Mouse (Mus musculus) cerebellum, adult 11 months (tissue): ENCODE data around the gene Tpgs1.

Source experiments
- DNase-seq: peaks from one replicate; pipeline ENCODE4 v3.0.0; 2022

Tpgs1 gene

DNA sequence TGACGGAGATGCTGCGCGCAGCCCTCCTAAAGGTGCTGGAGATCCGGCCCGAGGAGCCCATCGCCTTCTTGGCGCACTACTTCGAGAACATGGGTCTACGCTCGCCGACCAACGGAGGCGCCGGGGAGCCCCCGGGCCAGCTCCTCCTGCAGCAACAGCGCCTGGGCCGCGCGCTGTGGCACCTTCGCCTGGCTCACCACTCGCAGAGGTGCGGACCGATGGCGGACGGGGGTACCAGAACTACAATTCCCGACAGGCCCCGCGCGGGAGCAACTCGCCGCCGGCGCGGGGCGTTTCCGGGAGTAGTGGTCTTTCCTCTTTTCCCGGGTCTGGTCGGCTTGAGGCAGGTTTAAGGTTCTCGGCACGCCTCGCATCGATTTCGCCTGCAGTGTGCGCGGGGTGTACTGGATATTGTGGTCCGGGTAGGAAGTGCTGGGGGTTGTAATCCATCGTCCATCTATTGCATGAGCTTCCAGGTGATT, 448 bp downstream of the Tpgs1 start:
- peak; percentile 76 for DNase-seq

- no peak for DNase-seq
These were observed 1.1 kb downstream of the Tpgs1 start for GRCm38 (mm10) chr10:79670071-79670888.

- DNase-seq, result no peak
These were observed 2.4 kb downstream of the Tpgs1 start for GRCm38 (mm10) chr10:79671396-79672087.

DNA sequence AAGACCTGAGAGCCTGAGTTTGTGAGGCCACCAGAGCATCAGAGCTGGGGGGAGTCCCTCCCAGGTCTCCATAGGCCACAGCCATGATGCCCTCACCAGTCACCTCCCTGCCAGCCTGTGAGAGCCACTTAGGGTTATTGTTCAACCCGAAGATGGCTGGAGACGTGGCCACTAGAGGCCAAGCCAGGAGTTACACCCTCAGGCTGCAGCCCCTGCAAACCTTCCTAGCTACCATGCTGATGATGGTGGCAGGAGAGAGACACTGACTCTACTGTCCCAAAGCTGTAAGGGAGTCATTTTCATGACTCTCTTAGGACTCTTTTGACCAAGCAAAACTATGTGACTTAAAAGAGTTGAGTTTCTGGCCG, 2.9 kb downstream of the Tpgs1 start:
- DNase-seq, result no peak

- peak; percentile 14 for DNase-seq
These were observed 3.9 kb downstream of the Tpgs1 start for GRCm38 (mm10) chr10:79673054-79673453.

DNA sequence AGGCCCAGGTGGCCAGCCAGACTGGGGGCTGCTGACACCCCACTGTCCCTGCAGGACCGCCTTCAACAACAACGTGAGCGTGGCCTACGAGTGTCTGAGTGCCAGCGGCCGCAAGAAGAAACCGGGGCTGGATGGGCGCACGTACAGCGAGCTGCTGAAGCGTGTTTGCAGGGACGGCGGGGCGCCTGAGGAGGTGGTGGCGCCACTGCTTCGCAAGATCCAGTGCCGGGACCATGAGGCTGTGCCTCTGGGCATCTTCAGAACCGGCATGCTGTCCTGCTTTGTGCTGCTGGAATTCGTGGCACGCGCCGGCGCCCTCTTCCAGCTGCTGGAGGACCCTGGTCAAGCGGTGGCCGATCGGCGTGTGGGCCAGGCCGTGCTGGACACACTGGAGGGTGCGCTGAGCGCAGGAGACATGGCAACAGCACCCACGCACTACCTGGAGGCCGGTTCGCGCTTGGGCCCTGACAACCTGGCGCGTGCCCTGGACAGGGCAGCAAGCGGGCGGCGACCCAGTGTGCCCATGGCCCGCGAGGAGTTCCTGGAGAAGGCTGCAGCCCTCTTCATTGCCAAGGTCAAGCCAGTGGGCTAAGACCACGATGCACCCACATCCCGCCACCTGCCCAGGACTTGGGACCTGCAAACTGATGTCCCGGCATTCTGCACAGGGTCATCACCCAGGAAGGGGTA, 6.3 kb downstream of the Tpgs1 start:
- peak; percentile 25 for DNase-seq

- DNase-seq, result peak; percentile 58
These were observed 11.7 kb downstream of the Tpgs1 start for GRCm38 (mm10) chr10:79680606-79681495.

DNA sequence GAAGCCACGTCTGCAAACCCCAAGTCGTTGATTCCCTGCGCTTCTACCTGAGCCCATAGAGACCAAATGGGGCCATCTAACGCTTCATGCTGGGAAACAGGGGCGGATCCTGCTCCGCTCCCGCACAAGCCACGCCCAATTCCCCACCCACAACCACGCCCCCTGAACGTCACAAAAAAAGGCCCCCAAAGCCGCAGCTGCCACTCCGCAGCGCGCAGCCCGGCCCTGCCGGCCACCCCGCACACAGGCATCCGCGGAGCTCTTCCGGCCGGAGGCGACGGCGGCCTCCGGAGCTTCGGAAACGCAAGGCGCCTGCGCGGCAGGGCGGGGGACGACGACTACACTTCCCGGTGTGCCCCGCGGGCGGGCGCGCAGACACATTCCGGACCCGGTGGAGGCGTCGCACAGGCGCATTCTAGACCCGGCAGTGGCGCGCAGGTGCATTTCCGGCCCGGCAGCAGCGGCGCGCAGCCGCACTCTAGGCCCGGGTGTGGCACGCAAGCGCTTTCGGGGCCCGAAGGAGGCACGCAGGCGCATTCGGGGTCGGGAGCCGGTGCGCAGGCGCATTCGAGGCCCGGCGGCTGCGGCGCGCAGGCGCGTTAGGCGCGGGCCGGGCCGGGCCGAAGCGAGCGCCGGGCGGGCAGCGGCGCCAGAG, 12.5 kb downstream of the Tpgs1 start, which contains the start of gene Cdc34:
Cdc34 (plus strand) TSS at position 605 of the 655 bp plus-strand sequence.
- peak; percentile 100 for DNase-seq

DNA sequence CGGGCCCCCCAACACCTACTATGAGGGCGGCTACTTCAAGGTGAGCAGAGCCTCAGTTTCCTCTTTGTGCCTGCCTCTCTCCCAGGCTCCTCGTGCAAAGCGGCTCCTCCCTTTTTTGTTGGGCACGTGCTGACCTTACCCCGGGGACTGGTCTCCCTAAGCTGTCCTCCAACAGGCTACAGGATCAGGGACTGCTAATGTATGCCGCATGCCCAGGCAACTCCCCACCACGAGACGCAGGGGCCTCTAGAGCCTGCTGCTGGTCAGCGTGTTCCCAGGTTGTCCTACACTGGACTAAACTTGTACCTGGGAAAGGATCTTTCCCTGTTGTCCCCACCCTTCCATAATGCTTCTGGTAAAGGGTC, 13.4 kb downstream of the Tpgs1 start:
- peak; percentile 55 for DNase-seq

DNA sequence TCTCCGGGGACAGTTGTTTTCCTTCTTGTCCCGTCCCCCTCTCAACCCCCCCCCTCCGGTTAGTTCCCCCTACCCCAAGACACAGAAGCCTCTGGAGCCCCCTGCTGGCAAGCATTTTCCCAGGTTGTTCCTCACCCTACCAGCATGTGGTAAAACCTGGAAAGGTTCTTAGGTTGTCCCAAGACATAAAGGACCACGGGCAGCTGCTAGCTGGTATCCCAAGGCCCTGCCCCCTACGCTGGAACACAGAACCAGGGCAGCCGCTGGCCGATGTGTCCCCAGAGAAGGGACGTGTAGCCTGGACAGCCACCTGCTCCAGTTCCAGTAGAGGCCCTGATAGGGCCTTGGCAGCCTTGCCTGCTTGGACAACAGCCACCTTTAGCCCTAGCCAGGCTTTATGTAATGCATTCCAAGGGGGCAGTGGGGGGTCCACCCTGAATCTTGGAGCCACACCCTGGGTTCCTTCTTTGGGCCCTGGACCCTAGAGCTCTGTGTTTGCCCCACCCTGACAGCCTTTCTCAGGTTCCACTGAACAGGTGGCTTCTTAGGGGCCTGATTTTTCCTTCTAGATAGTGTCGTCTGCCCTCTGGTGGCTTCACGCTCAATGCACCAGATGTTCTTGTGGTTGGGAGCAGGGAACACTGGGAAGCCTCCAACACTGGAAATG, 13.9 kb downstream of the Tpgs1 start:
- peak; percentile 56 for DNase-seq

GRCm38 (mm10) chr10:79683726-79684640, 14.8 kb downstream of the Tpgs1 start:
- DNase-seq, result peak; percentile 20

DNA sequence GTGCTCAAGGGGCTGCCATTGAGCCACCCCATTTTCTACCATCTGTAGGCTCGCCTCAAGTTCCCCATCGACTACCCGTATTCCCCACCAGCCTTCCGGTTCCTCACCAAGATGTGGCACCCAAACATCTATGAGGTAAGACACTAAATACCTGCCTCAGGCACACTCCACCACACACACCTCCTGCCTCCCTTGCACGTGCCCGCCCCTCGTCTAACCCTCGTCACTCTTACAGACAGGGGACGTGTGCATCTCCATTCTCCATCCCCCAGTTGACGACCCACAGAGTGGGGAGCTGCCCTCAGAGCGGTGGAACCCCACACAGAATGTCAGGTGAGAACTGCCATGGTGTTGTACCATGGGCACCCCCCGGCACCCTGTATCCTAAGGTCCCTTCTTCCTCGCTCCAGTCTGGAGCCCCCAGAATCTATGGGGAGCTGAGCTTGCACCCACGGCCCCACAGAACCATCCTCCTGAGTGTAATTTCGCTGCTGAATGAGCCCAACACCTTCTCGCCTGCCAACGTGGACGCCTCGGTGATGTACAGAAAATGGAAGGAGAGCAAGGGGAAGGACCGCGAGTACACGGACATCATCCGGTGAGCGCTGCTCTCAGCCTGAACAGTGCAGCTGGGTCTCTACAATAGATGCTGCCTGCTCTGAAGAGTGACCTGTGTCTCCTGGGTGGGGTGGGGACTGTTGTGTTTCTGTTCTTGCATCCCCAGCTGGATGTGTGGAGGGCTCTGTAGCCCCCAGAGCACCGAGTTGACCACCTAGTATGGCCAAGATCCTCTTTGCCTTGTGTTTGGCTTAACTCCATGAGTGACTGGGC, 15.8 kb downstream of the Tpgs1 start:
- DNase-seq, result peak; percentile 17

GRCm38 (mm10) chr10:79686219-79686618, 17.1 kb downstream of the Tpgs1 start:
- no peak for DNase-seq

GRCm38 (mm10) chr10:79686691-79687090, 17.5 kb downstream of the Tpgs1 start:
- no peak for DNase-seq

GRCm38 (mm10) chr10:79687513-79687912, 18.3 kb downstream of the Tpgs1 start:
- no peak for DNase-seq

DNA sequence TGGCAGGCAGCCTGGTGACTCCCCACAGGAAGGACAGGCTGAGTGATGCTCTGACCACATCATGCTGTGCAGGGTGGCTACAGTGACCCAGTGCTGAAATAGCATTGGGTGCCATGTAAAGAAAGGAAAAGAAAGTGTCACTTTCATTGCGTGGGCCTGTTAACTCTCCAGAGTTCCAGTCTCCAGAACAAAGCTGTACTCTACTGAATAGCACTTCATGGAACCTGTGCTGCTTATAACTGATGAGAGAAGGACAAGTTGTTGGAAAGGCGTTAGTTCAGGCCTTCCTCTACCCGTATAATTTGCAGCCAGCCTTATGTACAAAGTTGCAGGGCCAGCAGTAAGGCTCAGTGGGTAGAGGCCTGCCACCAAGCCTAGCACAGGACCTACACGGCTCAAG, 19.6 kb downstream of the Tpgs1 start, which contains the start of gene Gzmm:
Gzmm (plus strand) TSS at position 301 of the 400 bp plus-strand sequence.
- no peak for DNase-seq

- no peak for DNase-seq
These were observed 20.0 kb downstream of the Tpgs1 start for GRCm38 (mm10) chr10:79689178-79689577.

DNA sequence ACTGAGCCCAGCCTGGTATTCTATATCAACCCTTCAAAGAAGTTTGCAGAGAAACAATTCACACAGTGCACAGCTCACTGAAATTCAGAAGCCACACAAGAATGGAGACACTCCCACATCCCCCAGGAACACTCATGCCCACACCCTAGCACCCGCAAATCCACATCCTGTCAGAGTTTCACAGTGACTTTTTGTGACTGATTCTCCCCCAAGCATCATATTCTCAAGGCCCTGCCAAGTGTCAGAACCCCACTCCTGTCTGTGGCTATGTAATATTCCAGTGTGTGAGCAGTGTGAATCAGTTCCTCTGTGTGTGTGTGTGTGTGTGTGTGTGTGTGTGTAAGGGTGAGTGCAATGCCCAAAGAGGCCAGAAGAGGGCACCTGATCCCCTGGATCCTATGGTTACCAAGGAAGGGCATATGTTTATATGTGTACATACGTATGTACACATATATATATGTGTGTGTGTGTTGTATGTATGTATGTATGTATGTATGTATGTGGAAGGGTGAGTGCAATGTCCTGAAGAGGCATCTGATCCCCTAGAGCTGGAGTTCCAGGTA, 22.9 kb downstream of the Tpgs1 start:
- DNase-seq, result no peak
